Mouse (Mus musculus) heart, adult 2 months (tissue): ENCODE measurements around the gene Zfp786.

Experiments used
- CTCF ChIP-seq: fragments of 200-600 bp; IDR thresholded peaks from 2 replicates; pipeline ENCODE4 v1.8.1; 2022; ENCODE audit warnings: antibody characterized with exemption, mild to moderate bottlenecking, moderate library complexity
- EP300 ChIP-seq: fragments of 200-500 bp; IDR thresholded peaks from 2 replicates; pipeline ENCODE4 v1.6.1; 2011; ENCODE audit warnings: low read depth, low read length, control low read depth; ENCODE audit not compliant: insufficient read depth

DNA sequence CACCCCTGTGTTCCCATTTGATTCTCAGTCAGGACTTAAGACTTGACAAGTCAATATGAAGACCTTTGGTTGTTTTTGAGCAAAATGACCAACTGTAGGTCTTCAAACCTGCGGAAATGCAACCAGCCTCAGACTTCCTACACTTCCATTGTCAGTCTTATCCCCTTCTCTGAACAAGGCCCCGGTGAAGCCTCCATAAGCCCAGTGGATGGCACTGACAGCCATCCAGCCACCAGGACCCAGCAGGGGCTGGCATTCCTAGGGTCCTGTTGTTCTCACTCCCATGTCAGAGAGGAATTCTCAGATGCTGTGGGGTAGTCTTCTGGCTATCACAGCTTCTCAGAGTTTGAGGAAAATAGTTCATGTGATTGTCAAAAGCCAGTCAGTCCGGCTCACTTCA, 47.9 kb upstream of the Zfp786 start:
- TF ChIP-seq CTCF (no peak), EP300 (no peak)
